Mouse (Mus musculus): Measurements from ENCODE around the gene Map2k4.

Map2k4 gene

DNA sequence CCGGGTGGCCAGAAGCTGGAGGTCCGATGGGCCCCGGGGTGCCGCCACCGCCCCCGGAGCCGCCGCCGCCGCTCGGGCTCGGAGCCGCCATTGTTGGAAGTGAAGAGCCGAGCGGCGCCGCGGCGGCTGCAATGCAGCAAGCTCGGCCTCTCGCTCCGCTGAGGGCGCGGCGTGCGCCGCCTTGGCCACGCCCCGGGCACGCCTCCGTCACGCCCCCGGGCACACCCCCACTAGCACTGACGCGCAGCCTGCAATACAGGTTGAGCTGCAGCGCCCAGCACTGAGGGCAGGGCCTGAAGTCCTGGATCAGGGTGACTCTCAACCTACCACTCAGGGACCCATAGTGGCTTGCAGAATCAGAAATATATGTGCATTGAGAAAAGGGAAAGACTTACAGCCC lies at the start of gene Map2k4:
Map2k4 (minus strand) TSS at position 144 of the 400 bp plus-strand sequence.
- DNase-seq (ENCODE audit: low read depth): no peak

DNA sequence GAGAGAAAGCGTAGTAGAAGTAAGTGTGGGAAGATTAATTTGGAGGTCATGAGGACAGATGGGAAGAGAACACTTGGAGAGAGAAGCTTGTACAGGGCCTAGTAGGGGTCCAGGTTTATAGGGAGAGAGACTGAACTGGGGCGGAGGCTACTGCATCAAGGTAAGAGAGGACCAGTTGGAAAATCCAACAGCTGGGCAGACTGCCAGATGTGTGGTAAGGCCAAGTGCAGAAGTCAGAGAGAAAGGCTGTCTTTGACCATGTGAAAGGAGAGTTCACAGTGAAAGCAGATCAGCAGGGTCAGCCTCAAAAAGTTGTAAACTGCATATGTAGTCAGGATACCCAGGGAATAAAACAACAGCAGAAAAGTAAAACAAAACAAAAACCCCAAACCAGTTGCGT lies 36.5 kb upstream of the Map2k4 start:
- no peak for DNase-seq (ENCODE audit: low read depth)

GRCm38 (mm10) chr11:65820877-65821276 lies 32.8 kb upstream of the Map2k4 start:
- DNase-seq (ENCODE audit: low read depth): peak; percentile 40

DNA sequence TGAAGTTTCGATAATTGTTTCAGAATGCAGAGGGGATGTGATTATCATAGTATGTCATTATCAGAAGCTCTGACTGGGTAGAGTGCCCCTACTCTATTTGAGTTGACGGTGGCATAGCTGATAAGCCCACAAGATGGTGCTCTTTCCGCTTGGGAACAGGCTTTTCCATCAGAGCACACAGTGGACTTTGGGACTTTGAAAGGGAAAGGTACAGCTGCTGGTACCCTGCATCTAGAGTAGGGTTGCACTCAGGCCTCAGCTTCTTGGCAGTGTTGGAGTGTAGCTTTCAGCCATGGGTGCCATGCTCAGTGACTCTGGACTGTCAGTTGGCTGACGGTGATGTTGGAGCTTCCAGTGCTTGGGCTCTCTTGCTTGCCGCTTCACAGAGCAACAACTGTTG lies 32.2 kb upstream of the Map2k4 start:
- no peak for DNase-seq (ENCODE audit: low read depth)

DNA sequence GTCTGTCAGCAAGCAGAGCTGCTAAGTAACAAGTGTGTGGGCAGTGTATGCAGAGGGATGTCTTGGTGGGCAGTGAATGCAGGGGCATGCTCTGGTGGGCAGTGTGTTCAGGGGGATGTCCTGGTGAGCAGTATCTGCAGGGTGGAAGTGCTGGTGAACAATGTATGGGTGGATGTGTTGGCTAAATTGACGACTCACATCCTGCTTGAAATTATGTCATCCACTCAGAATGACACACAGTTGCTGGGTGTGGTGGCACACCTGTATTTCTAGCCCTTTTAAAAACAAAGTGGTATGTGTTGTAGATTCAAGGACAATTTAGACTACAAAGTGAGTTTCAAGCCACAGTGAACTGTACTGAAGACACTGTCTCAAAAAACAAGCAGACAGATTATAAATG lies 30.1 kb upstream of the Map2k4 start:
- DNase-seq (ENCODE audit: low read depth): no peak

GRCm38 (mm10) chr11:65816237-65816636 lies 28.1 kb upstream of the Map2k4 start:
- no peak for DNase-seq (ENCODE audit: low read depth)

DNA sequence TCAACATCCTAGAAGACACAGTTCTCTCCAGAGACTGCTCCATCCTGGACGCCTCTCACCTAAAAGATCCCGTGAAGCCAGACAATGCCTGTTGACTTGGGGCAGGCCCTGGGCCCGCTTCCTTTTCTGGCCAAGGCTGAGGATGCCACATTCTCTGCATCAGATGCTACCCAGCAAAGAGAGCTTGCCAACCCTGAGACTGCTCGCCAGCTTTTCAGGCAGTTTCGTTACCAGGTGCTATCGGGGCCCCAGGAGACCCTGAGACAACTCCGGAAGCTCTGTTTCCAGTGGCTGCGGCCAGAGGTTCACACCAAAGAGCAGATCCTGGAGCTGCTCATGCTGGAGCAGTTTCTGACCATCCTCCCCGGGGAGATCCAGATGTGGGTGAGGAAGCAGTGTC lies 26.3 kb upstream of the Map2k4 start:
- no peak for DNase-seq (ENCODE audit: low read depth)

- no peak for DNase-seq (ENCODE audit: low read depth)
Measured at GRCm38 (mm10) chr11:65812088-65812487, 24.0 kb upstream of the Map2k4 start.

- no peak for DNase-seq (ENCODE audit: low read depth)
Measured at GRCm38 (mm10) chr11:65807601-65808000, 19.5 kb upstream of the Map2k4 start.

- peak; percentile 91 for DNase-seq (ENCODE audit: low read depth)
Measured at GRCm38 (mm10) chr11:65806909-65807504, 18.9 kb upstream of the Map2k4 start, which contains the start of gene Zkscan6. Zkscan6 (plus strand) TSS chr11:65807175.

DNA sequence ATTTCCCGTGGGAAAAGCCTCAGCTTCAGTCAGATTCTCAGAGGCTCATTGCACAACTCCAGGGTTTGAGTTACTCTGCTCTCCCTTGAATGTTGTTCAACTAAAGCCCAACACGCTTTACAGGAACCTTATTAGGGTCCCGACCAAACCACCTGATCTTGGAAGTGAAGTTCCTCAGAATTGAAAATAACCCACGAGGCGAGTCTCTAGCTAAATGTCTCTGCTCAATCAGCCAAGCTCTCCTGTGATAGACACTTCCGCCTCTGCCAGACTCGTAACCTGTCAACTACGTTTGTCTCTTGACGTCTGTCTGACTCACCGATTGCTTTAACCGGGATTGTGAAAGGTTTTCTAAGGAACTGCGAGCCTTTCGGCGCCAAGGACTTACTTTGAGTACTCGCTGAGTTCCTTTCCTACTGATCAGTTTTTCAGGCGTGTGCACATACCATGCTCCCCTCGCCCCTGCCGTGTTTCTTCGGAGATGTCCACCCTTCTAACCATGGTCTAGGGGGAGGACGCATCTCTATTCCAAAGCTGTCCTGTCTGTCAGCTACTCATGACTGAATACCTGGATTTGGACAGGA lies 18.3 kb upstream of the Map2k4 start:
- peak; percentile 71 for DNase-seq (ENCODE audit: low read depth)

- no peak for DNase-seq (ENCODE audit: low read depth)
Measured at GRCm38 (mm10) chr11:65801899-65802298, 13.8 kb upstream of the Map2k4 start.

GRCm38 (mm10) chr11:65795896-65796295 lies 7.8 kb upstream of the Map2k4 start:
- DNase-seq (ENCODE audit: low read depth): no peak

DNA sequence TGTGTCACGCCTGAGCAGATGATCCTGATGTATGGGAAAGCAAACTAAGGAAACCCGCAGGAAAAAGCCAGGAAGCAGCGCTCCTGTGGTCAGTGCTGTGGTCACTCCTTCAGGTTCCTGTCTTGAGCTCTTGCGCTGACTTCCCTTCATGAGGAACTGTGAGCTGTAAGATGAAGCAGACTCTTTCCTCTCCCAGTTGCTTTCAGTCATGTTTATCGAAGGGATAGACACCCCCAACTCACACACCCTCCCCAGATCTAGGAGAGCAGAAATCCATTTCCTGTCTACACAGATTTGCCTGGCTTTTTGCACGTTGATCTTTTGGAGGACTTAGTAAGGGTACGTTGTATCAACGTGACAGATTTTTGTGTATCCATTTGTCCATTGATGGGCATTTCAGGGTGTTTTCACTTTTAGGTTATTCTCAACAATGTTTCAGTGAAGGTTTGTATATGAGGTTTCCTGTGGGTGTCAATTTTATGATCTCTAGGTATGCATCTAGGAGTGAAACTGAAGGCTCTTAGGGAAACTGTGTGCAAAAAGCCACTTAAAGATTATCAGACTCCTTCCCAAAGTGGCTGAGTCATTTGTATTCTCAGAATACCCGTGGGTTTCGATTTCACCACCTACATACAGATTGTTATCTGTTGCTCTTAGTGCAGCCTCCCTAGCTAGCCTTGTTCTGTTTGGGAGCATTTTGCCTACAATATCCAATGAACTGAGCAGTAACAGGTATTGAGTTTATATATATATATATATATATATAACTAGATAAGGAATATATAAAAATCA lies 6.5 kb upstream of the Map2k4 start:
- peak; percentile 56 for DNase-seq (ENCODE audit: low read depth)

- DNase-seq (ENCODE audit: low read depth): no peak
Measured at GRCm38 (mm10) chr11:65787421-65788151, 511 bp downstream of the Map2k4 start.

DNA sequence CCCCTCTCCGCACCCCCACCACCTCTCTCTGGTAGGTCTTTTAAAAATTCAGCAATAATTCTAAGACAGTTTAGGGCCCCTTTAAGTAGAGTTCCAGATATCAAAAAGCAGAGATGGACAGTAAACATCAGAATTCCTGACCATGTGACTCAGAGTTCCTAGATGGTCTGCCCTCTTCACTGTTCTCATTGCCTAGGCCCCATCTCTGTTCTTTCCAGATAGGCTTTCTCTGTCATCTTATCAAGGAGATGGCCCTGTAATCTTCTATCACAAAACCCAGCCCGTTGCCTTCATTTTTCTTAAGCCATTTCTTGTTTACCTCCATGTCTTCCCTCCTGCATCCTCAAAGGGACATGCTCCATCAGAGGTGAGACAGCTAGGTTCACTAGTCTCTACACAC lies 1.9 kb downstream of the Map2k4 start:
- DNase-seq (ENCODE audit: low read depth): no peak

- no peak for DNase-seq (ENCODE audit: low read depth)
Measured at GRCm38 (mm10) chr11:65781596-65781995, 6.5 kb downstream of the Map2k4 start.

- DNase-seq (ENCODE audit: low read depth): no peak
Measured at GRCm38 (mm10) chr11:65779578-65779977, 8.5 kb downstream of the Map2k4 start.

DNA sequence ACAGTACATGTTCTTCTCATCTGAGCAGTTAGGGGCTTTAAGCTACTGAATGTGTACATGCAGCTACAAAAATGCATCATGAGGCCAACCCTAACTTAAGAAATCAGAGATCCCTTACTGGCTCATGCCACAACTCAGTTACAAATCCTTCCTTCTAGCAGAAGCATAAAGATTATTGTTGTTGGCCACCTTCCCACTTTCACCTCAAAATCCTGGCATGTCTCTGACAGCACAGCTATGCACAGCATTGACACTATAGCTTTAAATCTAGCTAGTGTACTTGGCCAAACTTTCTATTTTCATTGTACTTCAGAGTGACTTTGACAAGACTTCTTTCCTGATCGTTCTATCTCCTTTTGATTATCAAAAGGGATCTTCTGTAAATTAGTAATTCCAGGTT lies 9.0 kb downstream of the Map2k4 start:
- DNase-seq (ENCODE audit: low read depth): no peak

DNA sequence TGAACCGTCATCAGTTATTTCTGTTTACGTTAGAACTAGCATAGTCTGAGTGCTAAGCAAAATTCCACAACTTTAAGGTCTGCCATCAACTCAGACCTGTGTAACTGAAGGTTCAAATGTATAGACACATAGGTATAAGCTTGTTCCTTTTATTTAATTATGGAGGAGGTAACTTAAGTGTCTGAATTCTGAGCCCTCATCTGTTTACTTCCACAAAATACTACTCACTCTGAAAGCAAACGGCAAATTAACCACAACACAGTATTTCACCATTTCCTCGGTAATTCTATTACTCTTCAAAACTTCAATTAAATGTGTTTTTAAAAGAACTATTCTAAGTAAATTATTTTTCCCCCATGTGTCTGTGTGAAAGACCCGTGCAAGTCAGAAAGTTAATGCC lies 10.3 kb downstream of the Map2k4 start:
- no peak for DNase-seq (ENCODE audit: low read depth)

- no peak for DNase-seq (ENCODE audit: low read depth)
Measured at GRCm38 (mm10) chr11:65776906-65777611, 11.0 kb downstream of the Map2k4 start.
